Comparison of ENCODE assay signal across 8 mouse cellular contexts in the genomic region with DNA sequence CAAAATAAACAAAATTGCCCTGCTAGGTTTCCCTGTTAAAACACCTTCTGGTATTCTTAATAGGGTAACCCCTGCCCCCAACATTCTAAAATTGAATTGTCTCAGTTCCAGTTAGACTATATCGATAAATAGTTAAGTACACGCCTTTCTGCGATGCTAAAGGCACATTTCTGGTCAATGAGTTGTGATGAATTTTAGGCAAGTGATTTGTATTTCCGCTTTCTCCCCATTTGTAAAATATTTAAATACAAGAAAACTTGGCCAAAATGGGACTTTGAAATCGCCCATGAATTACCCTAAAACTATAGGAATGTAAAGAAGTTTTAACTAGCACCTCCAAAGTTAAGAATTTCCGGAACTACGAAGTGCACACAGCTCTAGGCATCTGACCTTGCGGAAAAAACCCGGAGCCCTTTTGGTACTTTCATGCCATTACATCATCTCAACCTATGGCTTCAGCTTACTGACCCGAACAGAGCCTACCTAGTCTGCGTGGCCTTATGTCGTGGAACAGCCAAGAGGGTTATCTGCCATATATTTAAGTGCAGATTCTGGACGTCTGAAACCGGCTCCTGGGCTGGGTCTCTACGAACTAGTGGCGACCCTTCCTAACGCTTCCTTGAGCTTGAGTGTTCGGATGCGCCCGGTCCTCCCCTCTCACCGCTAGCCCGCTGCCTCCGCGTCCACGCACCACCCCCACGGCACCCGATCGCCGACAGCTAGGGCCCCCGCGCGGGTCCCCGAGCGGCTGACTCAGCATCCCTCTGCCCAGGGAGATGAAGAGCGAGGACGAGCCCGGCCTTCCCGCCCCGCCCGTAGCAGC. TPM values are rescaled to one million over a fixed set of nuclear protein-coding genes. Genes with fewer than 3 reads are reported as not detected.
A peak's percentile ranks its signal among the peaks of the same experiment; 100 is the strongest.
DNase-seq lines count a peak whose midpoint lies in the region; ATAC-seq and TF ChIP-seq lines count a peak whose summit lies in the region.

No protein-coding gene starts in this region.

- no peak for DNase-seq in heart, postnatal 14 days
- no peak for DNase-seq in left cerebral cortex, adult 11 months (ENCODE audit: low spot score)
- DNase-seq in layer of hippocampus, adult 18-20 months (ENCODE audit: low spot score in 2 of 2), result no peak

- H3K4me2 ChIP-seq in heart, embryonic 14.5 days (ENCODE audit: low read length), result peak overlapping the region; percentile 62
- H3K4me2 ChIP-seq in embryonic facial prominence, embryonic 12.5 days (replicated peaks), result peak overlapping the region; percentile 54
- H3K4me2 ChIP-seq in intestine, embryonic 16.5 days (ENCODE audit: low read depth, low read length), result peak overlapping the region; percentile 45

- H3K9me3 ChIP-seq in heart, embryonic 14.5 days (ENCODE audit: control insufficient read depth, low read length), result no peaks in the 10 kb centered on the region
- H3K9me3 ChIP-seq in E14TG2a.4 (ENCODE audit: low read length), result no peaks in the 10 kb centered on the region
- H3K9me3 ChIP-seq in embryonic facial prominence, embryonic 12.5 days, result no peaks in the 10 kb centered on the region
- H3K9me3 ChIP-seq in intestine, embryonic 16.5 days (ENCODE audit: control insufficient read depth, low read length), result no peaks in the 10 kb centered on the region

- peak overlapping the region; percentile 88 to 90 for H3K27ac ChIP-seq in heart, embryonic 14.5 days (replicated peaks in 1 of 2; ENCODE audit: control insufficient read depth in 1 of 2, insufficient read depth in 1 of 2, low read depth in 2 of 2, low read length in 2 of 2)
- peak overlapping the region; percentile 47; the same call in 1 of the 2 replicates for H3K27ac ChIP-seq in embryonic facial prominence, embryonic 12.5 days
- H3K27ac ChIP-seq in intestine, embryonic 16.5 days (ENCODE audit: low read length), result peak overlapping the region; percentile 91

- TF ChIP-seq CTCF in E14TG2a.4 (conservative IDR thresholded peaks at IDR 0.05; ENCODE audit: low read length), result no peak

- WGBS in heart, embryonic 14.5 days, result 1% methylated on average over 40 of the region's 40 CpGs
- 2% methylated on average over 40 of the region's 40 CpGs for WGBS in embryonic facial prominence, embryonic 12.5 days
- WGBS in intestine, embryonic 16.5 days, result 2% methylated on average over 40 of the region's 40 CpGs

- H3K4me1 ChIP-seq in heart, embryonic 14.5 days (ENCODE audit: control insufficient read depth in 2 of 2, insufficient read depth in 2 of 2, low read length in 2 of 2), result peaks cover 2 to 11% of the 10 kb centered on the region in 2 experiments; a peak in 2 of 4 replicates
- peaks cover 14% of the 10 kb centered on the region for H3K4me1 ChIP-seq in E14TG2a.4 (replicated peaks; ENCODE audit: low read depth, low read length)
- 0 out of 2 replicates have a peak, but pooled peaks cover 3% of the 10 kb centered on the region for H3K4me1 ChIP-seq in embryonic facial prominence, embryonic 12.5 days
- no peaks in the 10 kb centered on the region for H3K4me1 ChIP-seq in intestine, embryonic 16.5 days (ENCODE audit: control insufficient read depth, insufficient read depth, low read length)

- peak; percentile 7 for ATAC-seq in heart, embryonic 14.5 days (ENCODE audit: insufficient number of reproducible peaks, insufficient read depth, low FRiP score, low read depth)
- ATAC-seq in embryonic facial prominence, embryonic 12.5 days (ENCODE audit: insufficient number of reproducible peaks, insufficient read depth, low FRiP score, low TSS enrichment), result peak; percentile 42
- ATAC-seq in intestine, embryonic 16.5 days, result peak; percentile 50
- peak; percentile 19; the same call in 1 of the 2 replicates for ATAC-seq in monocyte, adult 5-6 weeks (replicated peaks; ENCODE audit: insufficient number of reproducible peaks, low FRiP score, low TSS enrichment, poor library complexity, severe bottlenecking)

- intact Hi-C loops in heart, postnatal 14 days (cut with DNase I), result loop anchor here (10.0 kb wide), 1 partner anchor 170 kb away; a partner anchor contains a TSS

- H3K36me3 ChIP-seq in heart, embryonic 14.5 days (ENCODE audit: control insufficient read depth, insufficient read depth, low read length), result peaks cover 40% of the 10 kb centered on the region
- H3K36me3 ChIP-seq in E14TG2a.4 (ENCODE audit: insufficient read depth, low read length), result peaks cover 38% of the 10 kb centered on the region
- peaks cover 16% of the 10 kb centered on the region for H3K36me3 ChIP-seq in embryonic facial prominence, embryonic 12.5 days
- H3K36me3 ChIP-seq in intestine, embryonic 16.5 days (ENCODE audit: control insufficient read depth, insufficient read depth, low read length), result peaks cover 5% of the 10 kb centered on the region

- peak overlapping the region; percentile 79 to 90 for H3K4me3 ChIP-seq in heart, embryonic 14.5 days (ENCODE audit: control insufficient read depth in 1 of 2, insufficient read depth in 1 of 2, low read depth in 1 of 2, low read length in 2 of 2)
- peak overlapping the region; percentile 96 for H3K4me3 ChIP-seq in E14TG2a.4 (replicated peaks; ENCODE audit: low read length)
- H3K4me3 ChIP-seq in embryonic facial prominence, embryonic 12.5 days, result peak overlapping the region; percentile 94
- H3K4me3 ChIP-seq in intestine, embryonic 16.5 days (ENCODE audit: low read length), result peak overlapping the region; percentile 86

- peak overlapping the region; percentile 90 for H3K9ac ChIP-seq in heart, embryonic 14.5 days (ENCODE audit: low read length)
- peak overlapping the region; percentile 84 for H3K9ac ChIP-seq in embryonic facial prominence, embryonic 12.5 days
- peak overlapping the region; percentile 93 for H3K9ac ChIP-seq in intestine, embryonic 16.5 days (ENCODE audit: low read depth, low read length)

- no peaks in the 10 kb centered on the region for H3K27me3 ChIP-seq in heart, embryonic 14.5 days (ENCODE audit: control insufficient read depth, insufficient read depth, low read length)
- H3K27me3 ChIP-seq in E14TG2a.4 (ENCODE audit: insufficient read depth, low read length), result no peaks in the 10 kb centered on the region
- H3K27me3 ChIP-seq in embryonic facial prominence, embryonic 12.5 days, result no peaks in the 10 kb centered on the region
- no peaks in the 10 kb centered on the region for H3K27me3 ChIP-seq in intestine, embryonic 16.5 days (replicated peaks; ENCODE audit: control insufficient read depth, insufficient read depth, low read length)

RNA-seq across cellular contexts. Expression of a gene that starts 0.6 kb away (rescaled TPM):
- 385 and 403 TPM in 2 replicates for polyA plus RNA-seq in heart, embryonic 14.5 days (2014; fragmentation: Nextera tagmentation; extraction: Ambion mirVana)
- total RNA-seq in heart, postnatal 14 days (2021), result 100 to 1,000 TPM; 567 to 610 TPM
- 177 TPM in 2 replicates for polyA plus RNA-seq in embryonic facial prominence, embryonic 12.5 days (2016; fragmentation: Nextera tagmentation; extraction: Ambion mirVana)
- 332 and 334 TPM in 2 replicates for polyA plus RNA-seq in intestine, embryonic 16.5 days (2015; fragmentation: Nextera tagmentation; extraction: Ambion mirVana)
- 155 to 234 TPM (median 159 TPM) in 3 replicates for total RNA-seq in monocyte, adult 5-6 weeks (2017)
- 100 to 1,000 TPM; 427 to 437 TPM for total RNA-seq in layer of hippocampus, adult 18-20 months (2021)

RNA-seq across cellular contexts. Expression of a gene that starts 20.7 kb away (rescaled TPM):
- 1.5 and 1.9 TPM in 2 replicates for polyA plus RNA-seq in heart, embryonic 14.5 days (2014; fragmentation: Nextera tagmentation; extraction: Ambion mirVana)
- not detected for total RNA-seq in heart, postnatal 14 days (2021)
- 0.32 TPM in 1 of 2 replicates, not detected in the other for polyA plus RNA-seq in embryonic facial prominence, embryonic 12.5 days (2016; fragmentation: Nextera tagmentation; extraction: Ambion mirVana)
- polyA plus RNA-seq in intestine, embryonic 16.5 days (2015; fragmentation: Nextera tagmentation; extraction: Ambion mirVana), result 77.3 and 81.4 TPM in 2 replicates
- total RNA-seq in monocyte, adult 5-6 weeks (2017), result 7.5 TPM in 1 of 3 replicates, not detected in the others
- not detected for total RNA-seq in layer of hippocampus, adult 18-20 months (2021)

RNA-seq across cellular contexts. Expression of a gene that starts 36.4 kb away (rescaled TPM):
- polyA plus RNA-seq in heart, embryonic 14.5 days (2014; fragmentation: Nextera tagmentation; extraction: Ambion mirVana), result 0.22 and 0.31 TPM in 2 replicates
- under 1 TPM in 1 of 2 experiments, not detected in 1; 0.05 TPM for total RNA-seq in heart, postnatal 14 days (2021)
- 2.3 and 2.9 TPM in 2 replicates for polyA plus RNA-seq in embryonic facial prominence, embryonic 12.5 days (2016; fragmentation: Nextera tagmentation; extraction: Ambion mirVana)
- polyA plus RNA-seq in intestine, embryonic 16.5 days (2015; fragmentation: Nextera tagmentation; extraction: Ambion mirVana), result 0.22 and 0.39 TPM in 2 replicates
- 0.10 TPM in 1 of 3 replicates, not detected in the others for total RNA-seq in monocyte, adult 5-6 weeks (2017)
- total RNA-seq in layer of hippocampus, adult 18-20 months (2021), result 1 to 10 TPM; 6.4 to 10.0 TPM
